Mouse (Mus musculus) fat pad, adult 2 months (tissue): ENCODE results near the gene Ttll9.
A peak's percentile ranks its signal among the peaks of the same experiment; 100 is the strongest.

Source experiments
- DNase-seq: peaks from one replicate; pipeline ENCODE4 v3.0.0-alpha.2; 2011; ENCODE audit warnings: low read depth, low spot score; ENCODE audit errors: extremely low read depth

Ttll9 gene

GRCm38 (mm10) chr2:153013724-153014515 lies 51.6 kb downstream of the Ttll9 start:
- DNase-seq = peak; percentile 8

GRCm38 (mm10) chr2:153014758-153015593 lies 52.7 kb downstream of the Ttll9 start, which contains the start of gene Pdrg1:
TSS of gene Pdrg1 (minus strand) at chr2:153015427.
- DNase-seq = peak; percentile 28

DNA sequence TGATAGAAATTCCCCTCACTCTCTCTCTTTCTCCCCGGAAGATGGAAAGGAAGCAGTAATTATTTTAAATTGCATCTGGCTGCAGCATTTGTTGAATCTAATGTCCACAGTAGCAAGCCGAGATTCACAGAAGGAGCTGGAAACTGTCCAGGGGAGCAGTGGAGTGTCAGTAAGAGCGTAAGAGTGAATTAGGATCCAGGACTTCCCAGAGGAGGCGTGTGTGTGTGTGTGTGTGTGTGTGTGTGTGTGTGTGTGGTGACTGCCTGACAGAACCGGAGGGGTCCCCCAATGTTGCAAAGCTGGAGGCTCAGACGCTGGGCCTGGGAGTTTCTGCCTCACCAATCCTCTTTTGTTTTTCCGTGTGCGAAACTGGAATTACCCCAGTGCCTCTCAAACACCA lies 53.5 kb downstream of the Ttll9 start:
- DNase-seq = no peak

GRCm38 (mm10) chr2:153016786-153017185 lies 54.5 kb downstream of the Ttll9 start:
- DNase-seq = no peak

GRCm38 (mm10) chr2:153019355-153019754 lies 57.1 kb downstream of the Ttll9 start:
- no peak for DNase-seq

DNA sequence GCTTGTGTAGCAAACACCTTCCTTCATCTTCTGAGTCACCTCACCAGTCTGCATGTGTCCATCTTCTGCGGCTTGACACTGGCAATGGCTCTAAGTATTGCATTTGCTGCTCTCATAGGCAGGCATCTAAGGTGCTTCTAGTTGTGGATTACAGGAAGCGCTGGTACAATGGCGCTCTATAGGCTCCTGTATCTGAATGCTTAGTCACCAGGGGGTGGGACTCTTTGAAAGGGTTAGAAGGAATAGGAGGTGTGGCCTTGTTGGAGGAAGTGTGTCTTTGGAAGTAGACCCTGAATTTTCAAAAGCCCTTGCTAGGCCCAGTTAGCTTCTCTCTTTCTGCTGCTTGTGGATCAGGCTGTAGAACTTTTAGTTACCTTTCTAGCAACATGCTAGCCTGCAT lies 58.9 kb downstream of the Ttll9 start:
- no peak for DNase-seq

DNA sequence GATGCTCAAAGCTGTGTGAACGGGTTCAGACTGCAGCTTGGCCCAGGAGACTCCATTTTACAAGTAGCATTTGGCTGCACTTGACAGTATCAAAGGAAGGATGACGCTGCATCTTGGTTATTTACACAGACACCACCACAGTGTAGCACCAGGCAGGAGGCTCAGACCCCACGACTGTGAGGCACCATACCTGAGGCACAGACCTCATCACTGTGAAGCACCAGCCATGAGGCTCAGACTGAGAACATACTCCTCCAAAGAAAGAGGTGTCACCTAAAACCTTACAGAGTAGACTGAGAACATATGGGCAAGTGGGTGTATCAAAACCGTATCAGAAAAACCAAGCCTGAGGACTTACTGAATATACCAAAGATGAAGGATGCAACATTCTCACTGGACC lies 60.6 kb downstream of the Ttll9 start:
- no peak for DNase-seq

DNA sequence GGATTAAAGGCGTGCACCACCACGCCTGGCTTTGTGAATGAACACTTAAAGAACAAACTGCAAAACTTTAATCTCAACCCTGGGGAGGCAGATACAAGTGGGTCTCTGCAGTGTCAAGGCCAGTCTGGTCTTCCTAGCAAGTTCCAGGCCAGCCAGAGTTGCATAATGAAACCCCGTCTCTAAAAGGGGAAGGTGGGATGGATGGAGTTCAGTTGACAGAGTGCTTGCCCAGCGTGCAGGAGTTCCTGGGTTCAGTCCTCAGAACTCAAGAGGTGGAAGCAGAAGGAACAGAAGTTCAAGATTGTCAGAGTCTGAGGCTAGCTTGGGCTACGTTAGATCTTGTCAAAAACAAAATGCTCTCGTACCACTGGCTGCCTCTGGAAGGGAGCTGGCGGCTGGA lies 63.8 kb downstream of the Ttll9 start:
- DNase-seq = no peak

GRCm38 (mm10) chr2:153027501-153027900 lies 65.2 kb downstream of the Ttll9 start:
- DNase-seq = no peak

- no peak for DNase-seq
Observed at GRCm38 (mm10) chr2:153030422-153030821, 68.1 kb downstream of the Ttll9 start.

- DNase-seq = no peak
Observed at GRCm38 (mm10) chr2:153031126-153032082, 69.1 kb downstream of the Ttll9 start, which contains the start of gene Xkr7. TSS of gene Xkr7 (plus strand) at chr2:153031852.

DNA sequence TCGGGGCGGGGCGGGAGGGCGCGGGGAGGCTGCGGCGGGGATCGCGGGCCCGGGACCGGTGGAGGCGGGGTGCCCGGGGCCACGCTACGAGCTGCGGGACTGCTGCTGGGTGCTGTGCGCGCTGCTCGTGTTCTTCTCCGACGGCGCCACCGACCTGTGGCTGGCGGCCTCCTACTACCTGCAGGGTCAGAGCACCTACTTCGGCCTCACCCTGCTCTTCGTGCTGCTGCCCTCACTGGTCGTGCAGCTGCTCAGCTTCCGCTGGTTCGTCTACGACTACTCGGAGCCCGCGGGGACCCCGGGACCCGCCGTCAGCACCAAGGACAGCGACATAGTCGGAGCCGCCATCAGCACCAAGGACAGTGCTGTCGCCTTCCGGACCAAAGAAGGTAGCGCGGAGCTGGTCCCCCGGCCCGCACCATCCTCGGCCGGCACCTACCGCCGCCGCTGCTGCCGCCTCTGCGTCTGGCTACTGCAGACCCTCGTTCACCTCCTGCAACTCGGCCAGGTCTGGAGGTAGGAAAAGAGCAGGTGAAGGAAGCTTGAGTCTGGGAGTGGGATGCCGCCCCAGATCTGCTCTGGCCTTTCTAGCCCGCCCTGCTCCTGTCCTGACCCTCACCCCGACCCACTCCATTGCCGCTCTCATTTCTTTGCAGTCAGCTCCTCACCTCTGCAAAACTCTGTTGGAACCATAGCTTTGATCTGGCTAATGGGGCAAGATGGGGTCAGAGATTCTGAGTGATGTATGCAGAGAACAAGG lies 70.0 kb downstream of the Ttll9 start:
- no peak for DNase-seq

DNA sequence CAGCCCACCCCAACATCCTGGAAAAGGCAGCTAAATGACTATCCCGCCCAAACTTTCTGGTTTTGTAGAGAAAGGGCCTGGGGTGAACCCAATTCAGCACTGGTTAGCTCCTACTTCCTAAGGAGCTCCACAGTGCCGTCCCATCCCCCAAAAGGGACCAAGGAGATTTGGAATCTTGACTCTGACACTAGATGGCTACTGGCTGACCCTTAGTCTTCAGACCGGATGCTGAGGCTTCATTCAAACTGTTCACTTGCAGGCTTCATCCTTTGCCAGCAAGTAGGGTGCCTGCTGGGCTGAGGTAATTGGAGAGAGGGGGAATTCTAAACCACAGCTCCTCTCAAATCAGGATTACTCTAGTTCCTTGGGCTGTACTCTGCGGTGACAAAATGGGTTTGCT lies 70.7 kb downstream of the Ttll9 start:
- DNase-seq = no peak

DNA sequence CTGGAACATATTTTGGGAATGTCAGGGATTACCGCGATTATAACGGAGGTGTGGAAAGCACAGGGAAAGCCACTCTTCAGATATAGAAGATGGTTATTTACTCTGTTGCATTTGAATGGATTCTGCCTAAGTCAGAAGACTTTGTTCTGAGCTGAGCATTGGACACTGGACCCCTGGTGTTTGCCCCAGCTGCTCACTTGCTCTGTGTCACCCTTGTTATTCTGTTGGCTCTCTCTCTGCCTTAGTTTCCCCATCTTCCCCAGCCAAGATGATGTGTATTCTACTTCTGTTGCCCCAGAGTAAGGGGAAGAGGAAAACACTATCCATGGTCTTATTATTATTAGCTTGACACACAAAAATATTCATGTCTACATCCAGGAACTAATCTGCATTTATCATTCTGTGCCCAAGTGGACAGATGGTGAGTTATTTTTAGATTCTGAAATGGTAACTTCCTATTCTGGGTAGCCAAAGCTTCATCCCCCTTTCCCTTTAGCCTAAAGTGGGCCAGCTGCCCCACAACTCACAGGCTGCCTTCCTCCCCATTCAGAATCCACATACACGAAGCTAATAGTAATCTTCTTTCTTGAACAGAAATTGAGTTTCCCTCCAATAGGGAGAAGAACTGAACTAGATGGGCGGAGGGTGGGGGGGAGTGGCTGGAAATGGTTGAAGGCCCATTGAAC lies 71.4 kb downstream of the Ttll9 start:
- no peak for DNase-seq

GRCm38 (mm10) chr2:153036690-153037089 lies 74.4 kb downstream of the Ttll9 start:
- DNase-seq = no peak

DNA sequence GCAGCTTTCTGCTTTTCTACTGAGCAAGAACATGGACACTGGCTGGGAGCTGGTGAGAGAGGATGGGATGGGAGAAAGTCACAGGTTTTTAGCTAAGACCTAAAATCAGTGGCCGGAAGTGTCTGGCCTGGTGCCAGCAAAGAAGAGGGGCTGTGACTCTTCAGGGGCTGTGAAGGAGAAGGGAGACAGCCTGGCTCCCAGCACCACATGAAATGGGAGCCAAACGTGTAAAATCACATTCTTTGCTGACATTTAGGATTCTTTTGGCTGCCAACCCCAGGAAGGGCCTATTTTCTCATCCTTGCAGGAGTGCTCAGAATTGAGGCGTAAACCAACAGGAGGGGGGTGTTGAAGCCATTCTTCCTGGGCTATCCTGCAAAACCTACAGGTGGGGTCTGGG lies 81.6 kb downstream of the Ttll9 start:
- no peak for DNase-seq

GRCm38 (mm10) chr2:153045884-153046299 lies 83.6 kb downstream of the Ttll9 start:
- DNase-seq = no peak

DNA sequence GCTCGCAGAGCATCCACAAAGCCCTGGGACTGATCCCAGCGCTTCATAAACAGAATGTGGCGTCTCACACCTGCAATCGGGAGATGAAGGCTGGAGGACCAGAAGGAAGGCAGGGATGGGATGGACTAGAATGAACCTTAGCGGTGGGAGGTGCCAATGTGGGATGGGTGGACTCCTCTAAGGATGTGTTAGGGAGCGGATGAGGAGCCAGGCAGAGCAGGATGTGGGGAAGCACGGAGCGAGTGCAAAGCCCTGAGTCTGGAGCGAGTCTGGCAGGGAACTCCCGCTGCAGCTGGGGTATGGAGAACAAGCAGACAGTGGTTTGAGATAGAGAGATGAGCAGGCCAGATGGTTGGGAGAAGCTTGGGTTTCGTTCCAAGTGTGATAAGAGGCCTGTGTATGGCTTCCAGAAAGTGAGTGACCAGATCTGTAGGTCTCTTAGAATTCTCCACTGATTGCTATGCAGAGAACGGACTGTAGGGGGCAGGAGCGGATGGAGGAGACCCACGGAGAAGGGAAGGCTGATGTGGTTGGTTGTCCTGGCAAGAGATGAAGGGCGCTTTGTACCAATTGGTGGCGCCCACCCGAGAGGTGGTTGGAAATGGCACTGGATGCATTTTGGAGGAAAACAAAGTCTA lies 85.7 kb downstream of the Ttll9 start:
- no peak for DNase-seq
